Mouse (Mus musculus): ENCODE results near the gene BC049352.

The BC049352 gene

DNA sequence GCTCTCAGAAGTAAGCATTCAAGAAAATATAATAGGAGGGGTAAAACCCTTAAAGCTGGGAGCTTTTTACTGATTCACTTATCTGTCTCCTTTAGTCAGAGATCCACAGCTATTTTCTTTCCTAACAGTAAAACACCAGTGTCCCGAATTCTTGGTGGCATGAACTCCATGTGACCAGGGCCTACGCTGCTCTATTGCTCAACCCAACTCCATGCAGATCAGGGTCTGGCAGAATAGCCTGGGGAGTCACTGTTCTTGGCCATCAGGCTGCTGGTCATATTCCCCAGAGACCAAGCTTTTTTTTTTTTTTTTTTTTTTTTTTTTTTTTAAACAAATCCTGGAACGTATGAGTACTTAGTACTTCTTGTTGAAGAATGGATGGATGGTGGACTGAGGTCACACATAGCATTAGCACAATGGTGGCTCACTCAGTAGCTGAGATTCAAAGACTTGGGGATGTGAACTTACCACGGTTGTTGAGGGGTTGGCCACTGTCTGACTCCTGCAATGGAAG, 7.9 kb downstream of the BC049352 start:
- DNase-seq (ENCODE audit: low read depth, low spot score) = no peak

DNA sequence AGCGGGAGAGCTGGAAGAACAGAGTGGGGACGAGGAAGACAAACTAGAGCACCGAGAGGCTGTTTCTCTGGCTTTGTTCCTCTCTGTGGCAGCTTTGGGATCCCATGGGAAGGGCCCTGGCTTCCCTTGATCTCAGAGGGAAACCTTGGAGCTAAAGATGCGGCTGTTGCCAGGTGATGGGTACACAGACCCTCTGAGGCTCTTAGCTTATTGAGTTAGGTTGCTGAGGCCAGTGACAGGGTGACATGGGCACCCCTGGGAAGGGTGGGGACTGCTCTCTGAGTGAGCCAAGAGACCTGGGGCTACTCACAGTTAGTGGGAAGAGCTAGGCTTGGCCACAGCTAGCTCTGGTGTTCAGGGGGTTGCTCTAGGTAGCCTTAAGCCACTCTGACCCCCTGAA, 13.7 kb downstream of the BC049352 start:
- no peak for DNase-seq (ENCODE audit: low read depth, low spot score)

DNA sequence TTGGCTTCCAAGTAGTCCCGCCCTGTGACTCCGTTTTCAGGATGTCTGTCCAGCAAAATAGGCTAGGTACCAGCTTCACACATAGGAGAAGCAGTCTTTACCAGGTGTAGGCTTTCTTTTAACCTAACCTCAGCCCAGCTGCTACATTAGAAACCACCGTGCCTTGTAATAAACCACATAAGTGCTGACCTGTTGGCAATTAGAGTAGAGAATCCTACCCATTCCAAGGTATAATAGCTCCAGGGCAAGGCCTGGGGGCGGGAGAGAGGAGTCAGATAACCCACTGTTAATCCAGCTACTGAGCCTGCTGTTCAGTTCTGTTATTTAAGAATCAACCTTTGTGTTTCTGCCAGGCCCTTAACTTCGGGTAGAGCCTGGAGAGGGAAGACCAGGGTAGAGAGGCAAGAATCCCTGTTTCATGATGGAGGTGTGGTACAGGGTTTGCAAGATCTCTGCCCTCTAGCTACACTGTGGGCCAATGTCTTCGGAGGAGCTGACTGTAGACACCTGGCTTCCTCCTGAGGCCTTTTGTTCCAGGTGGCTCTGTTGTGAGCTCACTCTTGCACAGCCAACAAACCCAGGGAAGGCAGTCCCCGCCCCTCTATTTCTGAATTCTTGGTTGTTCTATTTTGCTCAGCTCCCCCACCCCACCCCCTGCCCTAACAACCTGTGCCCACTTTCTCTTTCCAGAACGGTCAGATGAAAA, 14.5 kb downstream of the BC049352 start:
- DNase-seq (ENCODE audit: low read depth, low spot score) = no peak

DNA sequence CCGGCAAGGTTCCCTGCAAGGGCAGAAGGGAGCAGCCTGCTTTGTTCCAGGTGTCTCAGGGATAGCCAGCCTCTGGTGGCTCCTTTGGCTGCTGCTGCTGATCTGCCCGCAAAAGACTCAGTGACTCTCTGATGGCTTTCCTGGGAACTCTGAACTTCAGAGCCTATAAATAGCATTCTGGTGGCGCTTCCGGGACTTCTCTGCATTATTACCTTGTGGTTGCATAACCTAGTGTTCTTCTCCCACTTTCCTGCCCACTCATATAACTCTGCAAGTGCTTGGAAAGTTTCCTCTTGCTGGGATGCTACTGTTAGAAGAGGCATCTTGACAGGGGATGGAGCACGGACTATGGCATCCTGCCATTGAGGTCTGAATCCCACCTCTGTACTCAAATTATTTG, 15.7 kb downstream of the BC049352 start:
- no peak for DNase-seq (ENCODE audit: low read depth, low spot score)

DNA sequence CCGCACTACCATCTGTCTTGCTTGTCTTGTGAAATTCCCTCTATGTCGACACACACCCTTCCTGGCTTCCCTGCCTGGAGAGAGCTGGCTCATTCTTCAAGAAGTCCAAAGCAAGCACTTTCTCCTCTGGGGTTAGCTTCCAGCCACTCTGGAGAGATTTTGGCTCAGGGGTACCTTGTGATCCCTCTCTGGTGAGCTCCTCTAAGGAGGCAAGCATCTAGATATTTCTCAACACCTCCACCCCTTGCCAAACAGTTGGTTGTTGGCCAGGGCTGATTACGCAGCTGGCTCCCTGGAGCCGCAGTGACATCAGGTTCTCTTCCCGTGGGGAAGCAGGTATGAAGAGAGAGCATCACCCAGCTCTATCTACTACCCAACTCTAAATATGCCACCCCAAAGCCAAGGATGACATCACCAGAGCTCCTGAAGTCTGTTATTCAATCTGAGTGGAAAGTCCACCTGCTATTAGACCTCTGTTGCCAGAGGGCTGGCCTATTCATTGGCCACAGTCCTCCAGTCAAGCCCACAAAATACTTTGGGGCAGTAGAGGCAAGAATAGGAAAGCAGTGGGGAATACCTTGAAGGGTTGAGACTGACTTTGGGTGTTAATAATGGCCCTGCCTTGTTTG, 19.6 kb downstream of the BC049352 start:
- DNase-seq (ENCODE audit: low read depth, low spot score) = no peak

DNA sequence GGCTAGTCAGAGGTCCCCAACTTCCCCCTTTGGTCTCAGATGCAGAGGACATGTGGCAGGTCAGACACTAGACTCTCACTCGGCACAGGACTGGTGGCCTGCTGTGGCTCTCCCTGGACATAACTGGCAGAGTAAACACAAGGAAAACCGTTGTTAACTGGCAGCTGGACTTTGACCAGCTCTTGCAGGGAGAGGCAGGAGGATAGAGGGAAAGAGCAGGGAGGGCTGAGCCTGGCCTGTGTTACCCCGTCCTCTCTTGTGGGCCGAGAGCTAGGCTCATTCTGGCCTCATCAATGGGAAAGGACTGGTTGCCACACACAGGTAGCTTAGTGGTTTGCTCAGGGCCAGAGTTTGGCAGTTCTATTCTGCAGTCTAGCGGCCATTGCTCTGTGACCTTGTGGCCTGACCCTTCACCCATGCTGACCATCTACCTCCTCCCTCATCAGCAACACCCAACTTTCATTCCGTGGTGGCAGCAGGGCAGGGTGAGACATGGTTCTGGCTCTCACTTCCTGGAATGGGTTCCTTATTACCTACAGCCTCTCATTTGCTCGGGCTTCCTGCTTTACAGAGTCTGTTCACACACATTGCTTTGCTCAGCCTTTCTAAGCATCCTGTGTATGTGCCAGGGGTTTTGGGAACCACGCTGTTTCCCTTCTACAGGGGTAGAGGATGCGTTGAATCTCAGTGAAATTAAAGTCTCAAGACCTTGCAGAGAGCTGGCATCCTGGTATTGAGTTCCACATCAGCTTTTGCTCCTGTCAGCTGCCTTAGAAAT, 20.4 kb downstream of the BC049352 start:
- DNase-seq (ENCODE audit: low read depth, low spot score) = no peak

DNA sequence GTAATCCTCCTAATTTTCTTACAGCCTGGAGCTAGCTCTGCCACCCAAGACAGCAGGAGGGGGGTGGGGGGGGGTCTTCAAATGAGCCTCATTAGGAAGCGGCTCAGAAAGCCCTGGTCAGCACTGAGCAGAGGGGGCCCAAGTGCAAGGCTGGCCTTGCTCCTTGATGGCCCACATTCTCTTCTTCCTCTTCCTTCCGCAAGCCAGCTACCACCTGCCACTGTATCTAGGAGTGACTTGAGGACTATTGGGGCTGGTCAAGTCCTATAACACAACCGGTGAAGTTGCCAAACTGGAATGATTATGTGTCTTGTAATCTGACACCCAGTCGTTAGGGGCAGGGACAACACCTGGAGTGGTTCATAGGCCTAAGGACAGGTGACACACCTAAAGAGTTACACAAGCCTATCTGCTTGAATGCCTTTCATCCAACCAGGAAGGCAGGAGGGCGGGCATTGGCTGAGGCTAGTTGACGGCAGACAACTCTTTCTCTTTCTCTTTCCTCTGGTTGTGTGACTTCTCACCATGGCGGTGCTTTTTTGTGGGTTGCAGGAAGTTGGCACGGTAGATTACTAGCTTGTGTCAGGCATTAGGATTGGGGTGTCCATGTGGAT, 22.1 kb downstream of the BC049352 start, which contains the start of gene Tmprss4:
Gene Tmprss4, minus strand, starts transcription at position 296 of the 614 bp plus-strand sequence.
- DNase-seq (ENCODE audit: low read depth, low spot score) = no peak

DNA sequence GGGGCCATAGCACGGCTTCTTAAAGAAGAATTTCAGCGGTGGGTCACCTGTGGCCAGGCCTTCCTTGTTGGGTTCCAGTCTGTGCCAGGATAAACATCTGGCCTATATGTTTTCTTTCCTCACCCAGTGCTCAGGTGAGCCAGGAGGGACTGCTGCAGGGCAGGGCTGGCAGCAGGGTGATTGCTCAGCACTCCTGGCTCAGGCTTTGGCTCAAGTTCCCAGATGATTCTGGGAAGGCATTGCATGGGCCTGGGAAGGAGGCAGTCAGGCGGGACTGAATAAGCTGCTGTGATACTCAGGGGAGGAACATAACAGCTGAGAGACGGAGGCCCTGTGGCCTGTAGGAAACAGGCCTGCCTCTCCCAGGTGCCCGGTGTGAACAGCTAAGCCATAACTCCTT, 23.3 kb downstream of the BC049352 start:
- no peak for DNase-seq (ENCODE audit: low read depth, low spot score)

DNA sequence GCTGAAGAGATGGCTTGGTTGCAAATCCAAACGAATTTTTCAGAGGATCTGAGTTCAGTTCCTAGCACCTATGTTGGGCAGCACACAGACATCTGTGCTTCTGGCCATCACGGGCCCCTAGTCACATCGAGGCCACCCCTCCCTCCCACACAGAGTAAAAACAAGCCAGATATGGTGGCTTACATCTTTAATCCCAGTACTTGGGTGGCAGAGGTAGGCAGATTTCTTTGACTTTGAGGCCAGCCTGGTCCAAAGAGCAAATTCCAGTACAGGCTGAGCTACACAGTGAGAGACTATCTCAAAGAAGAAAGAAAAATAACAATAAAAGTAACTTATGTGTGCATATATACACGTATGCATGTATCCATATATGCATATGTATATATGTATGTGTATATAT, 24.3 kb downstream of the BC049352 start:
- no peak for DNase-seq (ENCODE audit: low read depth, low spot score)

DNA sequence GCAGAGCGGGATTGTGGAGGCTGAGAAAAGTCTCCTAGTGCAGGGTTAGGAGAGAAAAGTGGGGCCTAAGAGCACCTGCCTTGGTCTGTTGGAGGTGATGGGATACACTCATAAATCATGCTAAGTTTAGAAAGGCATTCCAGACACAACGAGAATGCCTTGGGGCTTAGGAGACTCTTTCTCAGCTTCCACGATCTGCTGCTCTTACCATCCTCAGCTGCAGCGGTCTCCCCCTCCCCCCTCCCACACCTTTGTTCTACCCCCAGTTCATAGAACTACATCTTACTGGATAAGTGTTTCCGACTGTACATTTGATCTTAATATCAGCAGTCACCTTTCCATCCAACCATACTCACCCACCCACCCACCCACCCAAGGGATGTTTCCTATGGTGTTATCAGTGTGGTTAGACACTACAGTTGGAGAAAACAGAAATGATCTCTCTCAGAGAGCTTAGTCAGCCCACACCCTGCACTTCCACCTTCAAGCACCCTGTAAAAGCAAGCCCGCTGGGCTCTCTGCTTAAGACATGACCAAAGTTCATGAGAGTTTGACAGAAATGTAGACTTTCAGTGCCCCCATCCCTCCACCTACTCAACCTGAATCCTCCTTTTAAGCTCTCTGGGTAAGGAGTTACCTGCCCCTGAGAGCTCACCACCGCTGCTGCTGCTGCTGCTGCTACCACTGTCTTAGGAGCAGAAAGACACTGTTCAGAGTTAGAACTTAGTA, 25.4 kb downstream of the BC049352 start:
- no peak for DNase-seq (ENCODE audit: low read depth, low spot score)

DNA sequence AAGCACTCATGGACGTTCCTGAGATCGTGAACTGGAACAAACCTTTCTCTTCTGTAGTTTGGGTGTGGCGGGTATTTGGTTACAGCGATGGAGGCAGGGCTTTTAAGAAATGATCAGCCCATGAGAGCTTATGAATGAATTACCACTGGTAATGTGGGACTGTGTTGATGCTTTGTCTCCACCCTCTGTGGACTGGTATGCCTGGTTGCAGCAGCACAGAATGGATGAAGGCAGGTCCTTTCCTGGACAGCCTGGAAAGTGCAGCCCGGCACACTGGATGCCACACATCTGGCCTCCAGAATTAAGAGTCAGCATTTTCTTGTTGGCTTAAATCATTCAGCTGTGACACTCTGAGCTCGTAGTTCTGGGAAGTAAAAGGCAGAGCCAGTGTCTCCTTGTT, 30.2 kb downstream of the BC049352 start:
- DNase-seq (ENCODE audit: low read depth, low spot score) = no peak

DNA sequence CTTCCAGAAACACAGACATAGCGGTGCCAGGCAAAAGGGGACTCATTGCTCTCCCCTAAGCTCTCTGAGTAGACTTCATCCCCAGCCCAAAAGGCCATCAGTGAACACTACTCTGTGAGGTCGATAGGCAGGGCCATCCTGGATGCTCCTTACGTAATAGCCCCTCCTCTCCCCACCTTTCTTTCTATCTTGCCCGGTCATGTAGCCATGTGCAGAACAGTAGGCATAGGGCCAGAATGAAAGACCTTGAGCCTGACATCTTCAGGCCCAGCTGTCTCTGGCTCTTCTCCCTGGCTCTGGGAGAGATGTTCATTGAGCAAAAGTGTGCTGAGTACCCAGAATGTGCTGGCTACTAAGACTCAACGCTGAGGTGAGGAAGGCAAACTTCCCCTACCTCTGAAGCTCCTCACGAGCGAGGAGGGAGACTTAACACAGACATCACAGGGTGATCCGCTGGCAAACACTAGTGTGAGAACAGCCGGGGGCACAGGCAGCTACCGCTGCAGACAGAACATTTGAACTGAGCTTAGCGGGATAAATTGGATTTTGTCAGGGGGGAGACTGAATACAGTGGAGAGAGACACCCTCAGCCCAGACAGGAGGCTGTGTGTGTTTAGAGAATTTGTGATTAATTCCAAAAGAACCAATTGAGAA, 33.8 kb downstream of the BC049352 start:
- DNase-seq (ENCODE audit: low read depth, low spot score) = no peak

DNA sequence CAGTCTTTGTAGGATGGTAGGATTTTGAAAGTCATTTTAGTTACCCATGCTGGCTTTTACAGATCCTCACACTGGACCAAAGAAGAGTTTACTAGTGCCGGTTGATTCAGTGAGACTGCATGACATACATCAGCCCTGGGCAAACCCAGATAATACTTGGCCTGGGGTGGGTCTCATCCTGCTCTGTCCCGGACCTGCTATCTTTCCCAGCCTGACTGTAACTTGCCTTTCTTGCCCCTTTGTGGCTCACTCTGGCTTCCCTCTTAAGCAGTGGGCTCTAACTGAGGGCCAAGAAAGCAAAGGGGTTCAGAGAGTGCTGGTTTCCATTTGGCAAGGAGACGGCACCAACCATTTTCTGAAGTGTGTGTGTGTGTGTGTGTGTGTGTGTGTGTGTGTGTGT, 37.8 kb downstream of the BC049352 start:
- DNase-seq (ENCODE audit: low read depth, low spot score) = no peak

DNA sequence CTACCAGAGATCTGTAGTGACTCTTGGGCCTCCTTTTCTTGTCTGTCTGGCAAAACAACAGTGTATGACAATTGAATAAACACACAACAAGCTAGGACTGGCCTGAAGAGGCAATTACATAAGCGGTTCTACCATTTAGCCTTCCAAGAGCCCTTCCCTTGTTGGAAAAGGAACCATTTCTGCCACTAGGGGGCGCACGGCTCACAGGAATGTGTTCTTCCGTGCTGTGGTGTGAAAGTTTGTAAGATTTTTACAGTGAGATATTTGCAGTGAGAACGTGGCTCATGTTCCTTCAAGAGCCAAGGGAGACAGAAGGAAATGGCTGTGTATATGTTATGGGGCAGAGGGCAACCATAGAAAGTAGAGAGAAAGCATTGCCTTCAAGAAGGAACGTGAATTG, 39.8 kb downstream of the BC049352 start:
- DNase-seq (ENCODE audit: low read depth, low spot score) = peak; percentile 81

DNA sequence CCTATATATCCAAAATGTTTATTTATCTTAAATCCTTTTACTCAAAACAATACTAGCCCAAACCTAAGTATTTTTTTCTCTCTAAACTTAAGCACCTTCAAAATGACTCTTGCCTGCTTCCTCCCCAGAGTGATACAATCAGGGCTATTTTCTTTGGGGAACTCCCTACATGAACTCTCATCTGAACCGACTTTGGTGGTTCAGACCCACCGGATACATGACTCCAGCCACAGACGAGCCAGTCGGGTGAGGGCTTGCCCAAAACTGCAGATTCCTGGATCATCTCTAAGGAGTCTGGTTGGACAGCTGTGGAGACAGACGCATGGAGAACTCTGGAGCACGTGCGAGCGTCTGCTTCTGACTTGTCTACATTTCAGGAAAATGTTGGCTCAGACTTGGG, 47.6 kb downstream of the BC049352 start:
- DNase-seq (ENCODE audit: low read depth, low spot score) = no peak

DNA sequence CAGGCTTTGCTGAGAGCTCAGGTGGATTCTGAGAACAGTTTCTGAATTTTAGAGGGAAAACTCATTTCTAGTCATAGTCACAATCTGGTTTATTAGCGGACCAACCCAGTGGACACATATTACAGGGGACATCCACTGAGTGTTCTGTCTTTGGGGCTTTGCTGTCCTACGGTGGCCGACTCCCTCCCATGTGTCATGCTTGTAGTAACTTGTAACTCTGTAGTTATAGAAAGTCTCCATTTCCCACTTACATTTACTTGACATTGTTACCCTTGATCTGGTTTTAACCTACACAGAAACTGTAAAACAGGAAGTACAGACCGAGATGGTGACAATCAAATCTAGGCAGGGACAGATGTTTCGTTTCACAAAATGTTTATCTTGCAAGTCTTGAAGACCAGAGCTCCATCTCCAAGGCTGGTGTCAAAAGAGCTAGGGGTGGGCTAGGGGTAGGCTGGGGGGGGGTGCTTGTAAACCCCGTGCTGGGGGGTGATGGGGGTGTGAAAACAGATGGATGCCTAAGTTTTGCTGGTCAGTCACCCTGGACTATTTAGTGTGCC, 53.9 kb downstream of the BC049352 start:
- DNase-seq (ENCODE audit: low read depth, low spot score) = no peak

DNA sequence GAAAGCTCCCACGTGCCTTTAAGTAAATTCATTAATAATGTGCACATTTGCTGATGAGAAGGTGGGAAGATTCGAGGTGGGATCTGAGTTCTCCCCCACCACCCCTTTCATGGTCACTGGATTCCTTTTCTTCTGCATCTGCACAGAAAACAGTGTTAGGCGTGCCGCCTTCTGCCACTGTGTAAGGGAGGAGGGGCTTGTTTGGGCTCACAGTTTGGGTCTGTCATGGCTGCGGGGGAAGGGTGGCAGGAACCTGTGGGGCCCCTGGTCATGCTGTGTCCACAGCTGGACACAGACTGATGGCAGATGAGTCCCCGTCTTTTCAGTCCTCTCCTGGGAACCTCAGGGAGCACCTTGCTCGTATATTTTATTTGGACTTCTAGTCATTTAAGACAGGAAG, 54.9 kb downstream of the BC049352 start:
- no peak for DNase-seq (ENCODE audit: low read depth, low spot score)

DNA sequence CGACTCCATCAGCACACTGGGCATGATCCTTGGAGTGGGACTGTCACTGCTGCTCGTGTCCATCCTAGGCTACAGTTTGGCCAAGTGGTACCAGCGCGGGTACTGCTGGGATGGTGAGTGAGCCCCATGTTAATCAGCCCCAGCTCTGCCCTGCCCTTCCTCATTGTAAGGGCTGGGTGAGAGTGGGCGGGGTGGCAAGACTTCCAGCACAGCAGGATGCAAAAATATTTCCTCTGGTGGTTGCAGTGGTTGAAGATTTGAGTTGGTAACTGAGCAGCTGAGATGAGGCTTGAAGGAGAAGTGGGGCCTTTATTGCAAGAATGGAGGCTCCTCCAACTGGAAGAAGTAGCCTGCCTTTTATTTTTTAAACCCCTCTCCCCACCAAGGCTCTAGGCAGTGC, 59.6 kb downstream of the BC049352 start:
- DNase-seq (ENCODE audit: low read depth, low spot score) = no peak

DNA sequence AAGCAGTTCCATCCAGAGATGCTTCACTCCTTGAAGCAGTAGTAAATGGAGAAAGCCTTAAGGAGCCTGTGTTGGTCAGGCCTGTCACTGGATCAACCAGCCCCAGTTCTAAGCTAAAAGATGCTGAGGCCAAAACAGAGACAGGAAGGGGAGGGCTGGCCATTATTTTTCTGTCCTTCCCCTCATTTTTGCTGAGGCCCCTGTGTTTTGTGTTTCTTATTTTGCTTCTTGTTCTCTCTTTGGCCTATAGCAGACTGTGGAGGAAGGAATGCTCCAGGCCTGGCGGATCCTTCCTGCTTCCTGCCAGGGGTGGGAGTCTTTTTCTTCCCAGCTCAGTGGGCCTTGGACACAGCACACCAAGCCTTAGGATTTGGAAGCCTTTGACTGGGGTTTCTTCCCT, 63.6 kb downstream of the BC049352 start:
- DNase-seq (ENCODE audit: low read depth, low spot score) = no peak

DNA sequence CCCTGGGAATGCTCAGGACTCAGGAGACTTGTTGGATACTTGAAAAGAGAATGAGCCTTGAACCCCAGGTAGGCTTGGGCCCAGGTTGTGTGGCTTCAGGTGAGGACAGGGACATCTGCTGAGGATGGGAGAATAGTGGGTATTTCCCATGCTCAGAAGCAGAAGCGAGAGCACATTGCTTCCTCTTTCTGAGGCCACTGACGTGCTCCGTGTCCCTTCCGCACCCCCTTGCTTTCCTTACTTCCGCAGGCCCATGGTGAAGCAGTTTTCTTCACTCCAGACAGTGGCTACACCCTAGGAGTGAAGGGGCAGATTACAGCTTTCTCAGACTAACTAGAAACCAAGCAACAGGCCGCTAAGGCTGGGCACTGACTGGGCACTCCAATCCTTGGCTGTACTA, 64.3 kb downstream of the BC049352 start:
- peak; percentile 16 for DNase-seq (ENCODE audit: low read depth, low spot score)

DNA sequence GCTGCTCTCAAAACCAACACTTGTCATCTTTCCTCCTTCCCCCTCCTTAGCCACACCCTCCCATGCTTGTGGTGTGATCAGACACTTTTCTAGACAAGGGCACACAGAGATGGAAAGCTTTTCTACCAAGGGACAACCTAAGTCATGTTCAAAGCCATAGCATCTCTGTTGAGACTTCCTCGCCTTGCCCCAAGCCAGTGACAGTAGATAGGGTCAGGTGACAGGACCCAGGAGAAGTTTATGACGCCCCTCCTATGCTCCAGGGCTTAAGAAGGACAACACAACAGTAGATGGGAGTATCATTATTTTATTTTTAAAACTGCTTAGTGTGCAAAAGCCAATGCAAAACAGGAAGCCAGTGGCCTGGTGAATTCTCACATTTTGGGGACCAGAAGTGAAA, 65.7 kb downstream of the BC049352 start:
- no peak for DNase-seq (ENCODE audit: low read depth, low spot score)

All from telencephalon, adult 2 months (tissue).